Mouse (Mus musculus): ENCODE results near the gene Efcab6. TPM values are rescaled to one million over a fixed set of nuclear protein-coding genes. Genes with fewer than 3 reads are reported as not detected.

The Efcab6 gene
- polyA plus RNA-seq, 1 experiment from 2014 or later, result 0.26 TPM

GRCm38 (mm10) chr15:83842419-83842818, 222.8 kb downstream of the Efcab6 start:
- DNase-seq (ENCODE audit: low spot score) (no peak), ATAC-seq (ENCODE audit: low FRiP score) (no peak)
- H3K4me3 ChIP-seq (ENCODE audit: low read depth, low read length), result no peak overlapping the region
- no peaks in the 10 kb centered on the region for H3K9me3 ChIP-seq (ENCODE audit: control insufficient read depth, low read length)
- peaks cover 8% of the 10 kb centered on the region for H3K4me1 ChIP-seq (replicated peaks; ENCODE audit: control insufficient read depth, insufficient read depth, low read length)
- no peaks in the 10 kb centered on the region for H3K36me3 ChIP-seq (ENCODE audit: control insufficient read depth, insufficient read depth, low read length)
- no peak overlapping the region for H3K4me2 ChIP-seq (replicated peaks; ENCODE audit: low read depth, low read length)
- no peaks in the 10 kb centered on the region for H3K27me3 ChIP-seq (ENCODE audit: control insufficient read depth, insufficient read depth, low read length)
- 85% methylated on average over 12 of the region's 12 CpGs for WGBS
- no peak overlapping the region for H3K27ac ChIP-seq (ENCODE audit: low read depth, low read length)
- no peak overlapping the region for H3K9ac ChIP-seq (ENCODE audit: low read depth, low read length)

- Histone ChIP-seq H3K27ac (ENCODE audit: low read depth, low read length) (no peak overlapping the region), H3K9ac (ENCODE audit: low read depth, low read length) (no peak overlapping the region), H3K4me3 (ENCODE audit: low read depth, low read length) (no peak overlapping the region), H3K4me1 (replicated peaks; ENCODE audit: control insufficient read depth, insufficient read depth, low read length) (peaks cover 8% of the 10 kb centered on the region), H3K27me3 (ENCODE audit: control insufficient read depth, insufficient read depth, low read length) (no peaks in the 10 kb centered on the region), H3K9me3 (ENCODE audit: control insufficient read depth, low read length) (no peaks in the 10 kb centered on the region), H3K36me3 (ENCODE audit: control insufficient read depth, insufficient read depth, low read length) (no peaks in the 10 kb centered on the region), H3K4me2 (replicated peaks; ENCODE audit: low read depth, low read length) (no peak overlapping the region)
- WGBS, result 77% methylated on average over 10 of the region's 10 CpGs
- ATAC-seq (ENCODE audit: low FRiP score) (no peak), DNase-seq (ENCODE audit: low spot score) (no peak)
Measured at GRCm38 (mm10) chr15:83840950-83841719, 224.0 kb downstream of the Efcab6 start.

- H3K27ac ChIP-seq (ENCODE audit: low read depth, low read length), result no peak overlapping the region
- 82% methylated on average over 6 of the region's 6 CpGs for WGBS
- H3K36me3 ChIP-seq (ENCODE audit: control insufficient read depth, insufficient read depth, low read length), result no peaks in the 10 kb centered on the region
- H3K9ac ChIP-seq (ENCODE audit: low read depth, low read length), result no peak overlapping the region
- DNase-seq (ENCODE audit: low spot score) (no peak), ATAC-seq (ENCODE audit: low FRiP score) (no peak)
- no peaks in the 10 kb centered on the region for H3K4me1 ChIP-seq (replicated peaks; ENCODE audit: control insufficient read depth, insufficient read depth, low read length)
- H3K27me3 ChIP-seq (ENCODE audit: control insufficient read depth, insufficient read depth, low read length), result no peaks in the 10 kb centered on the region
- H3K4me2 ChIP-seq (replicated peaks; ENCODE audit: low read depth, low read length), result no peak overlapping the region
- H3K4me3 ChIP-seq (ENCODE audit: low read depth, low read length), result no peak overlapping the region
- H3K9me3 ChIP-seq (ENCODE audit: control insufficient read depth, low read length), result no peaks in the 10 kb centered on the region
Measured at GRCm38 (mm10) chr15:83832265-83832664, 232.9 kb downstream of the Efcab6 start.

GRCm38 (mm10) chr15:83829226-83829625, 236.0 kb downstream of the Efcab6 start:
- Histone ChIP-seq H3K4me3 (ENCODE audit: low read depth, low read length) (no peak overlapping the region), H3K27ac (ENCODE audit: low read depth, low read length) (no peak overlapping the region), H3K4me2 (replicated peaks; ENCODE audit: low read depth, low read length) (no peak overlapping the region), H3K9ac (ENCODE audit: low read depth, low read length) (no peak overlapping the region), H3K4me1 (replicated peaks; ENCODE audit: control insufficient read depth, insufficient read depth, low read length) (no peaks in the 10 kb centered on the region), H3K36me3 (ENCODE audit: control insufficient read depth, insufficient read depth, low read length) (no peaks in the 10 kb centered on the region), H3K27me3 (ENCODE audit: control insufficient read depth, insufficient read depth, low read length) (no peaks in the 10 kb centered on the region), H3K9me3 (ENCODE audit: control insufficient read depth, low read length) (no peaks in the 10 kb centered on the region)
- DNase-seq (ENCODE audit: low spot score) (no peak), ATAC-seq (ENCODE audit: low FRiP score) (no peak)
- 93% methylated on average over 13 of the region's 13 CpGs for WGBS

- Histone ChIP-seq H3K4me3 (ENCODE audit: low read depth, low read length) (no peak overlapping the region), H3K9me3 (ENCODE audit: control insufficient read depth, low read length) (no peaks in the 10 kb centered on the region), H3K4me1 (replicated peaks; ENCODE audit: control insufficient read depth, insufficient read depth, low read length) (no peaks in the 10 kb centered on the region), H3K4me2 (replicated peaks; ENCODE audit: low read depth, low read length) (no peak overlapping the region), H3K27me3 (ENCODE audit: control insufficient read depth, insufficient read depth, low read length) (no peaks in the 10 kb centered on the region), H3K36me3 (ENCODE audit: control insufficient read depth, insufficient read depth, low read length) (no peaks in the 10 kb centered on the region), H3K9ac (ENCODE audit: low read depth, low read length) (no peak overlapping the region), H3K27ac (ENCODE audit: low read depth, low read length) (no peak overlapping the region)
- DNase-seq (ENCODE audit: low spot score) (no peak), ATAC-seq (ENCODE audit: low FRiP score) (no peak)
- 81% methylated on average over 8 of the region's 8 CpGs for WGBS
Measured at GRCm38 (mm10) chr15:83828011-83828410, 237.2 kb downstream of the Efcab6 start.

Other genes with a start within 250 kb of the Efcab6 start
- 8.0 and 9.2 TPM in 2 replicates for gene Sult4a1, start 40.4 kb upstream of the Efcab6 start, polyA plus RNA-seq (2014; fragmentation: Nextera tagmentation; extraction: Ambion mirVana)
- gene Pnpla5, start 57.8 kb upstream of the Efcab6 start, polyA plus RNA-seq (2014; fragmentation: Nextera tagmentation; extraction: Ambion mirVana), result not detected in 2 replicates
- 0.71 and 1.4 TPM in 2 replicates for gene Pnpla3, start 102.5 kb upstream of the Efcab6 start, polyA plus RNA-seq (2014; fragmentation: Nextera tagmentation; extraction: Ambion mirVana)
- gene Samm50, start 126.9 kb upstream of the Efcab6 start, polyA plus RNA-seq (2014; fragmentation: Nextera tagmentation; extraction: Ambion mirVana), result 66.7 and 74.5 TPM in 2 replicates
- gene Parvb, start 166.7 kb upstream of the Efcab6 start, polyA plus RNA-seq (2014; fragmentation: Nextera tagmentation; extraction: Ambion mirVana), result 9.4 and 9.5 TPM in 2 replicates

Measured in hindbrain, embryonic 11.5 days (tissue).